In genomic region chr12:51855453-51855852, GRCm38 (mm10) we compare ENCODE assay signal across 26 mouse cellular contexts. TPM values are rescaled to one million over a fixed set of nuclear protein-coding genes. Genes with fewer than 3 reads are reported as not detected.
DNase-seq lines count a peak whose midpoint lies in the region; ATAC-seq and TF ChIP-seq lines count a peak whose summit lies in the region.
"Had no signal": no experiment of that assay in that cellular context is flagged by ENCODE, and none has a peak within 500 bp of the region (broad histone marks: within the 10 kb centered on the region; RNA-seq: fewer than 3 reads in every experiment).

No protein-coding gene starts in this region.

- H3K9ac ChIP-seq in liver, embryonic 13.5 days = peak overlapping the region; percentile 64
- H3K9ac ChIP-seq: embryonic facial prominence, embryonic 12.5 days; intestine, embryonic 15.5 days; stomach, embryonic 15.5 days had no signal

- peaks cover 86% of the 10 kb centered on the region for H3K4me1 ChIP-seq in G1E (ENCODE audit: insufficient read depth, low read depth, low read length)
- H3K4me1 ChIP-seq in liver, embryonic 13.5 days (replicated peaks) = peaks cover 83% of the 10 kb centered on the region
- H3K4me1 ChIP-seq: embryonic facial prominence, embryonic 12.5 days; intestine, embryonic 15.5 days; stomach, embryonic 15.5 days had no signal

- DNase-seq in G1E (ENCODE audit: low spot score) = no peak
- peak; percentile 85 for DNase-seq in c-Kit-positive CD71-positive TER-119-negative erythroid progenitor cells, embryonic 14.5 days (ENCODE audit: low read depth)
- peak; percentile 59 for DNase-seq in liver, embryonic 13.5 days
- DNase-seq in adrenal gland, adult 2 months = no peak
- DNase-seq in T-cell, adult 2 months (ENCODE audit: low spot score) = no peak
- DNase-seq in cerebellum, postnatal 4 days (ENCODE audit: low spot score in 2 of 2) = no peak
- DNase-seq: adrenal gland, adult 8-10 months; cerebellum, adult 2 months; cerebellum, postnatal 25 days; gastrocnemius, postnatal 14 days; heart, postnatal 14 days; kidney, adult 2 months; lung, postnatal 36 days; midbrain, embryonic 14.5 days; right cerebral cortex, postnatal 25 days; thymus, postnatal 14 days had no signal

- TF ChIP-seq CTCF in G1E (IDR thresholded peaks at IDR 0.05; ENCODE audit: low read depth, low read length) = no peak

- no peak for ATAC-seq in G1E (ENCODE audit: extremely low read depth, insufficient number of reproducible peaks, low FRiP score, poor library complexity, severe bottlenecking)
- peak; percentile 73 for ATAC-seq in liver, embryonic 13.5 days (ENCODE audit: low read depth)
- peak; percentile 25 for ATAC-seq in megakaryocyte progenitor cell, adult 5-6 weeks (replicated peaks; ENCODE audit: poor library complexity)
- ATAC-seq: activated CD4-positive, CD25-positive, alpha-beta regulatory T cell, adult 4 months; forebrain, embryonic 14.5 days; hindbrain, embryonic 16.5 days; intestine, embryonic 15.5 days had no signal

- H3K9me3 ChIP-seq in G1E (replicated peaks) = no peaks in the 10 kb centered on the region
- no peaks in the 10 kb centered on the region for H3K9me3 ChIP-seq in liver, embryonic 13.5 days (replicated peaks)
- H3K9me3 ChIP-seq: embryonic facial prominence, embryonic 12.5 days; intestine, embryonic 15.5 days; megakaryocyte, embryonic 14.5 days; stomach, embryonic 15.5 days had no signal

- peak overlapping the region; percentile 31; the same call in 1 of the 2 replicates for H3K4me3 ChIP-seq in G1E (ENCODE audit: low read depth, low read length)
- no peak overlapping the region for H3K4me3 ChIP-seq in liver, embryonic 13.5 days (replicated peaks)
- H3K4me3 ChIP-seq: embryonic facial prominence, embryonic 12.5 days; intestine, embryonic 15.5 days; megakaryocyte, embryonic 14.5 days; stomach, embryonic 15.5 days had no signal

- peak overlapping the region; percentile 12 for H3K4me2 ChIP-seq in liver, embryonic 13.5 days
- H3K4me2 ChIP-seq: embryonic facial prominence, embryonic 12.5 days; intestine, embryonic 15.5 days; stomach, embryonic 15.5 days had no signal

- H3K36me3 ChIP-seq in G1E (replicated peaks) = peaks cover 6% of the 10 kb centered on the region
- H3K36me3 ChIP-seq in liver, embryonic 13.5 days = no peaks in the 10 kb centered on the region
- H3K36me3 ChIP-seq: embryonic facial prominence, embryonic 12.5 days; intestine, embryonic 15.5 days; stomach, embryonic 15.5 days had no signal

- WGBS in liver, embryonic 13.5 days (ENCODE audit: insufficient replicate concordance) = 18% methylated on average over 7 of the region's 7 CpGs

- H3K27me3 ChIP-seq in G1E (ENCODE audit: insufficient read depth, low read length) = no peaks in the 10 kb centered on the region
- H3K27me3 ChIP-seq in liver, embryonic 13.5 days = no peaks in the 10 kb centered on the region
- H3K27me3 ChIP-seq: CH12.LX; embryonic facial prominence, embryonic 12.5 days; intestine, embryonic 15.5 days; megakaryocyte, embryonic 14.5 days; stomach, embryonic 15.5 days had no signal

- peak overlapping the region; percentile 91 for H3K27ac ChIP-seq in liver, embryonic 13.5 days
- H3K27ac ChIP-seq: embryonic facial prominence, embryonic 12.5 days; intestine, embryonic 15.5 days; kidney, postnatal 0 days; stomach, embryonic 15.5 days had no signal

RNA-seq across cellular contexts. Expression of gene Hectd1, which starts 26.1 kb away (rescaled TPM):
- 249 and 255 TPM in 2 replicates for total RNA-seq in G1E (2014; fragmentation: Nextera tagmentation)
- 238 and 273 TPM in 2 replicates for total RNA-seq in G1E (2017)
- polyA plus RNA-seq in G1E (2012) = 25.4 and 35.0 TPM in 2 replicates
- polyA plus RNA-seq in liver, embryonic 13.5 days (2015; fragmentation: Nextera tagmentation; extraction: Ambion mirVana) = 29.6 and 32.1 TPM in 2 replicates
- total RNA-seq in megakaryocyte progenitor cell, adult 5-6 weeks (2015) = 50.5 and 58.2 TPM in 2 replicates
- 83.8 and 108 TPM in 2 replicates for total RNA-seq in megakaryocyte progenitor cell, adult 5-6 weeks (2017)
- 10 to 100 TPM; 70.7 to 81.7 TPM for total RNA-seq in adrenal gland, adult 2 months (2021)
- polyA plus RNA-seq in adrenal gland, adult 2 months (2012; rRNA removed) = 6.3 and 8.0 TPM in 2 replicates

Comparison
In these comparisons a context has a peak if more than half of its experiments do, and no peak if none do; other contexts are left out.
1. DNase-seq: peak in c-Kit-positive CD71-positive TER-119-negative erythroid progenitor cells, embryonic 14.5 days (single experiment) and liver, embryonic 13.5 days (single experiment); none in G1E (single experiment), adrenal gland, adult 2 months (single experiment), T-cell, adult 2 months (single experiment) and cerebellum, postnatal 4 days (0 of 2).